Mouse (Mus musculus) liver (tissue): ENCODE results near the gene Camk2g.

Source experiments
- DNase-seq: peaks from one replicate; pipeline ENCODE4 v3.0.0-alpha.2; 2020; ENCODE audit warnings: mixed read lengths

The Camk2g gene

DNA sequence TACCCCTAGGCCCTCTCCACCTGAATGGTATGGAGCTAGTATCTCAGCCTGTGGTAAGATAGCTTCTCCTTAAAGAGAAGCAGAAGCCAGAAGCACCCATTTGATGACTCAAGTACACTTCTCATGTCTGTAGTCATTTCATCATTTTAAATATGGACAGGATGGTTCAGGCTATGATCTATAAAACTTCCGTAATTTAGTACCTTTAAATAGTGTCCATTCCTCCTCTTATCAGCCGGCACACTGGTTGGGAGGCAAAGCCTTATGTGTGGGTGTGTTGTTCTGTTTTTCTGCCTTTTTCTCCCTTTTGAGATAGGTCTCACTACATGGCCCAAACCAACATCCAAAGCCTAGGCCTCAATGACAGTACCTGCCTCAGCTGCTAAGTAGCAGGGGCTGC lies 95.4 kb downstream of the Camk2g start:
- DNase-seq = no peak

DNA sequence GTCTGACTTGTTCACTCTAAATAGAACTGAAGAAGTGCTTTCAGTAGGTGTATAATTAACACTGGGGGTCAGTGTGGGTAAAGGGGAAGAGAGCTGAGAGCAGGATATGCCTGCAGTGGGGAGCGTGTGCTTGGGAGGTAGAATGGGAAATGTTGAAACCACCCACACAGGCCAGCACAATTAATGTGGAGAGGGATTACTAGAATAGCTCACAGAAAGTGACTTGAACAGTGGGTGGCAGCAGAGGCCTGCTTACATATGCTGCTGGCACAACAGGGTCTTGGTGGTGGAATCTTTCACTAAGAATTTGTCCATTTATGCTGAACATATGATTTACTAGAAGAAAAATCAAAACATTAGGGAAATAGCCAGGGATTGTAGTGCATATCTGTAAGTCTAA lies 96.9 kb downstream of the Camk2g start:
- DNase-seq = peak; percentile 50

DNA sequence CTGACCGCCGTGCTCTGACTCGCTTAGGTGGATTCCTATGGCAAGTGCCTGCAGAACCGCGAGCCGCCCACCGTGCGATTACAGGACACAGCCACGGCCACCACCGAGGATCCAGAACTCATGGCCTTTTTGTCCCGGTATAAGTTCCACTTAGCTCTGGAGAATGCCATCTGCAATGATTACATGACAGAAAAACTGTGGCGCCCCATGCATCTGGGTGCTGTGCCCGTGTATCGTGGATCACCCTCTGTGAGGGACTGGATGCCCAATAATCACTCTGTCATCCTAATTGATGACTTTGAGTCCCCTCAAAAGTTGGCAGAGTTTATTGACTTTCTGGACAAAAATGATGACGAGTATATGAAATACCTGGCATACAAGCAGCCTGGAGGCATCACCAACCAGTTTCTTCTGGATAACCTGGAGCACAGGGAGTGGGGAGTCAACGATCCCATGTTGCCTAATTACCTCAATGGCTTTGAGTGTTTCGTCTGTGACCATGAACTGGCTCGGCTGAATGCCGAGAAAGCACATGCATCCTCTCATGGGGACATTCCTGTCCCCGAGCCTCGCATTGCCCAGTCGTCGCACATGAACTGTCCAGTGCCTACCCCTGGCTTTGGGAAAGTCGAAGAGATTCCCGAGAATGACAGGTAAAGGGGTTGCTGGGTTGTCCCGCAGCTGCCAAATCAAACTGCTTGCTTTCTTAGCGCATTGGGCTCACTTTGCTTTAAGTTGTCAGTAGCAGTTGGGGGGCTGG lies 97.9 kb downstream of the Camk2g start:
- DNase-seq = no peak

DNA sequence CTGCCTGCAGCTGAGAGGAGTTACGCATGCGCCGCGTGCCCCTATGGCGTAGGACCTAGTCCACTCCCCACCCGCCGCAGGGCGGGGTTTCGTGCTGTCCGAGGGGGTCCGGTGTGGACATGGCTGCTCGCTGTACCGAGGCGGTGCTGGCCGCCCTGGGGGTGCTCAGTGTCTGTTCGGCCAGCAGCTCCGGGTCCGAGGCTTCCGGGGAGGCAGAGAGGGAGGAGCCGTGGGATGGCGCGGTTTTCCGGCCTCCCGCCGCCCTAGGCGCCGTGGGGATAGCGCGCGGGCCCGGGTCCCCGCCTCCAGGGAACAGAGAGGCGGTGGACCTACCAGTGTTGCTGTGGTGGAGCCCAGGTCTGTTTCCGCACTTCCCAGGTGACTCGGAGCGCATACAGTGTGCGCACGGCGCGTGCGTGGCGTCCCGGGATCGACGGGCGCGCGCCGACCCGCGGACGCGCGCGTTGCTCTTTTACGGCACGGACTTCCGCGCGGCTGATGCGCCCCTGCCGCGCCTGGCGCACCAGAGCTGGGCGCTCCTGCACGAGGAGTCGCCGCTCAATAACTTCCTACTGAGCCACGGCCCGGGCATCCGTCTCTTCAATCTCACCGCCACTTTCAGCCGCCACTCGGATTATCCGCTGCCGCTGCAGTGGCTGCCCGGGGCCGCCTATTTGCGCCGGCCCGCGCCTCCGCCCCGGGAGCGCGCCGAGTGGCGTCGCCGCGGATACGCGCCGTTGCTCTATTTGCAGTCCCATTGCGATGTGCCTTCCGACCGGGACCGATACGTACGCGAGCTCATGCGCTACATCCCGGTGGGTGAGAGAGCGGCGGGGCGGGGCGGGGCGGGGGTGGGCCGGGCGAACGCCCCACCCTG lies 98.8 kb downstream of the Camk2g start, which contains the start of gene Fut11:
Gene Fut11 (plus strand): TSS at position 85 of the 877 bp plus-strand sequence.
- DNase-seq = peak; percentile 89

DNA sequence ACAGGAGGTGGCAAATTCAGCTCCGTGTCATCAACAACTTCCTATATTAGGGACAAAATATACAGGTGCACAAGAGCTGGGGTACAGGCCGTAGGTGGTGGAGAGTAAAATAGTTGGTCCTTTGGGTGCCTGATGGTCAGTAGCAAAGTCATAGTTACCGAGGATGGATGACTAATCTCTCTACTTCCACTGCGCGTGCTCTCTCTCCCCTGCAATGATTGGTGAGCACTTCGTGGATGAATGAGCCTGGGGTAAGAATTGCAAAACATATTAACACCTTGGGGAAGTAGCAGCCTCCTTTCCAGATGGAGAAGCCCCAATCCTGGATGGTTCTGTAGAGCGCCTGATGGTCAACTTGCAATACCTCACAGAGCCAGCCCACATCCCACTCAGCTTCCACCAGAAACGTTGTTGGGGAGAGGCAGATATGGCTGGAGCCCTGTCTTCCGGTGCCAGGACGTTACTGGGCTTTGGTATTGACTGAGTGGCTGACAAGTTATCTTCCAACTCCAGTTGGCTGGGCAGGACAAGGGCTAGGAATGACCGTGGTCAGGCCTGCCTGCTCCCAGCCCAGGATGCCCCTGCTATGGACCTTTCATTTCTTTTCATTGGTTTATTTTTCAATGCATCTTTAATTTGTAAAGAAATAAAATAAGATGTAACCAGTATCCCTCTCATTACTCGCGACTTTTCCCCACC lies 99.6 kb downstream of the Camk2g start:
- DNase-seq = peak; percentile 22

DNA sequence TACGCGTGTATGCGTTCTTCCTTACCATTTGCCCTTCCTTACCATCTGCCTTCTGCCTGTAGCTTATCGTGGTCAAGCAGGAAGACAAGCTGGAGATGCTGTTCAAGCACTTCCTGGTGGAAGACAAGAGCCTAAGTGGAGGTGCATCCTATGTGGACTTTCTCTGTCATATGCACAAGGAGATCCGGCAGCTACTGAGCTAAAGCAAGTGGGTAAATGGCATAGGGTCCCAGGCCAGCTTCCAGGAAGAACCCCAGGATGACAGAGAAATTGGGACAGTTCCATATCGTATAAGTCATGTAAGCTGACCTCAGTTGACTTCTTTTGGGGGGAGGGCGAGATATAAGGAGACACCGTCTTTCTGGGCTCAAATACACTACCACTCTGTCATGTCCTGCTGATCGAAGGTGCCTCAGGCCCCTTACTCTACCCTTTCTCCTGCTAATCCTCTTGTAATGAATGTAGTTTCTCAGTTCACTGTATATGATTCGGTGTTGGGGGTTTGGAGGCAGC lies 100.2 kb downstream of the Camk2g start:
- no peak for DNase-seq

DNA sequence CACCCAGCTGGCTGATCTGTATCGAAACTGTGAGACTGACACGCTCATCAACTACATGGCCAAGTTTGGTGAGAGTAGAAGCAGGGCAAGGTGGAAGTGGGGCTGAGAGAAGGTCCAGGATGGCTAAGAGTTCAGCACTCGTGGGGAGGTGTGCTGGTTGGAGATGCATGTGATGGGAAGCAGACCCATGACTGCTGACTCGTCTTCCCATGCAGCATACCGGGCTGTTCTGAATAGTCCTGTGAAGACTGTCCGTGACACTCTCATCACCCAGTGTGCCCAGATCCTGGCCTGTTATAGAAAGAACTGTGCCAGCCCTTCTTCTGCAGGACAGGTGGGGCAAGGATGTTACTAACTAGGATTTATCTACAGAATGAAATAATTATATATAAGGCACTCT lies 102.1 kb downstream of the Camk2g start:
- DNase-seq = no peak

DNA sequence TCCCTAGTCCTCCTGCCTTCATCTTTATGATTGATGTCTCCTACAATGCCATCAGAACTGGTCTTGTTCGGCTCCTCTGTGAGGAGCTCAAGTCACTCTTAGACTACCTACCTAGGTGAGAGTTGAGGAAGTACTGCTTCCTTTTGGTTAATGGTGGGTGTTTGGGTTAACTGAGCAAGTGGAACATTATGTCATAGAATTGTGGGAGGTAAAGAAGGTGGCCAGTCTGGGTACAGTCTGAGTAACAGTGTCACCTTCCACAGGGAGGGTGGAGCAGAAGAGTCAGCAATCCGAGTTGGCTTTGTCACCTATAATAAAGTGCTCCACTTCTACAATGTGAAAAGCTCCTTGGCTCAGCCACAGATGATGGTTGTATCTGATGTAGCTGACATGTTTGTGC lies 104.9 kb downstream of the Camk2g start:
- DNase-seq = no peak

DNA sequence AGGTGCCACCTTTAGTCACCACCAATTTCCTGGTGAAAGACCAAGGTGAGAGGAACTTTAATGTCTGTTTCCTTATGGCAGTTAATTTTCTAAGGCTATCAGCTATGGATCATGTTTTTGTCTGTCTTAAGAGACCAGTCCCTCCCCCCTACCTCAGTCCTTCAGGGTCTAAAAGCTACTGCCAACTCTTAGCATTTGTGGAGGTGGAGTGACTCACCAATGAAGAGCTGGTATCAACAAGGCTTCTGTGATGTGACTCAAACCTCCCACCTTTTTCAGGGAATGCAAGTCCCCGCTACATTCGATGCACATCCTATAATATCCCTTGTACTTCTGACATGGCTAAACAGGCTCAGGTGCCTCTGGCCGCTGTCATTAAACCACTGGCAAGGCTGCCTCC lies 107.3 kb downstream of the Camk2g start:
- DNase-seq = no peak
